Mouse (Mus musculus) forebrain, embryonic 14.5 days (tissue): ENCODE results near the gene Col6a1. TPM values are rescaled to one million over a fixed set of nuclear protein-coding genes. Genes with fewer than 3 reads are reported as not detected.

Experiments
- ATAC-seq: fragments of 200-750 bp; cut with Nextera tagmentation; 2 replicates; pipeline ENCODE4 v1.8.0; 2017; ENCODE audit warnings: mild to moderate bottlenecking, moderate library complexity
- DNase-seq: peaks from one replicate; pipeline ENCODE4 v3.0.0-alpha.2; 2015; ENCODE audit warnings: low spot score
- H3K27ac ChIP-seq: fragments of 300-500 bp; sonication (generic); 2 replicates; pipeline ENCODE4 v1.5.1; 2014; ENCODE audit warnings: low read depth, mild to moderate bottlenecking, control low read depth, low read length, moderate library complexity
- H3K27me3 ChIP-seq: fragments of 300-500 bp; sonication (generic); replicated peaks from 2 replicates; pipeline ENCODE4 v1.6.1; 2014; ENCODE audit warnings: low read length, control low read depth, mixed read lengths; ENCODE audit not compliant: control insufficient read depth, insufficient read depth
- H3K36me3 ChIP-seq: fragments of 300-500 bp; sonication (generic); 2 replicates; pipeline ENCODE4 v1.6.1; 2014; ENCODE audit warnings: low read length, control low read depth; ENCODE audit not compliant: control insufficient read depth, insufficient read depth
- H3K4me1 ChIP-seq: fragments of 300-500 bp; sonication (generic); 2 replicates; pipeline ENCODE4 v1.6.1; 2014; ENCODE audit warnings: antibody characterized with exemption, low read length, control low read depth; ENCODE audit not compliant: control insufficient read depth, insufficient read depth
- H3K4me2 ChIP-seq: fragments of 300-500 bp; sonication (generic); 2 replicates; pipeline ENCODE4 v1.6.1; 2014; ENCODE audit warnings: mild to moderate bottlenecking, control low read depth, low read length
- H3K4me3 ChIP-seq: fragments of 300-500 bp; sonication (generic); 2 replicates; pipeline ENCODE4 v1.5.1; 2014; ENCODE audit warnings: low read depth, low read length, control low read depth
- H3K9ac ChIP-seq: fragments of 300-500 bp; sonication (generic); 2 replicates; pipeline ENCODE4 v1.6.1; 2014; ENCODE audit warnings: mild to moderate bottlenecking, low read length, control low read depth, moderate library complexity
- H3K9me3 ChIP-seq: fragments of 300-500 bp; sonication (generic); replicated peaks from 2 replicates; pipeline ENCODE4 v1.6.1; 2016; ENCODE audit warnings: low read length, control low read depth, mixed read lengths; ENCODE audit not compliant: control insufficient read depth
- WGBS: fragments of 180-500 bp; shearing (Covaris S2); extraction: QIAGEN DNeasy Blood & Tissue Kit; methylation state at CpG from one replicate; pipeline ENCODE4 v1.1.7; 2014; 5-methylcytosine and 5-hydroxymethylcytosine counted together
- polyA plus RNA-seq: library from polyadenylated mRNA; unstranded; fragments of >200 nt; fragmentation: Nextera tagmentation; extraction: Ambion mirVana; gene quantifications from 2 replicates; pipeline ENCODE4 v1.2.1, GENCODE M21; 2014

Col6a1 gene
- polyA plus RNA-seq, 1 experiment from 2014 or later = 6.6 TPM

GRCm38 (mm10) chr10:76664156-76665115 is 61.5 kb downstream of the Col6a1 start:
- peaks cover 2% of the 10 kb centered on the region; the same call in 1 of the 2 replicates for H3K9me3 ChIP-seq
- H3K9ac ChIP-seq = no peak overlapping the region
- 87% methylated on average over 20 of the region's 20 CpGs for WGBS
- H3K36me3 ChIP-seq = no peaks in the 10 kb centered on the region
- no peak overlapping the region for H3K4me2 ChIP-seq
- no peak overlapping the region for H3K27ac ChIP-seq
- no peaks in the 10 kb centered on the region for H3K4me1 ChIP-seq
- H3K27me3 ChIP-seq = no peaks in the 10 kb centered on the region
- H3K4me3 ChIP-seq = no peak overlapping the region
- DNase-seq (no peak), ATAC-seq (no peak)

Other genes with a start within 250 kb of the Col6a1 start
- 36.1 and 38.9 TPM in 2 replicates for gene Lss, start 194.6 kb downstream of the Col6a1 start, polyA plus RNA-seq
- gene Spatc1l, start 163.9 kb downstream of the Col6a1 start, polyA plus RNA-seq = 0.21 TPM in 1 of 2 replicates, not detected in the other
- gene Ftcd, start 150.5 kb downstream of the Col6a1 start, polyA plus RNA-seq = not detected in 2 replicates
- gene Col6a2, start 102.5 kb downstream of the Col6a1 start, polyA plus RNA-seq = 4.7 and 7.1 TPM in 2 replicates
- gene Pcbp3, start 235.7 kb upstream of the Col6a1 start, polyA plus RNA-seq = 30.5 and 39.0 TPM in 2 replicates